Mouse (Mus musculus) kidney, adult 2 months (tissue): ENCODE measurements around the gene Sat2.

Experiments
- CTCF ChIP-seq: fragments of 200-500 bp; conservative IDR thresholded peaks from 2 replicates; pipeline ENCODE4 v1.5.1; 2011; ENCODE audit warnings: low read depth, mild to moderate bottlenecking, control low read depth, low read length, moderate library complexity, mixed read lengths; ENCODE audit not compliant: insufficient read depth, insufficient read length
- POLR2A ChIP-seq: fragments of 200-500 bp; IDR thresholded peaks from one replicate; pipeline ENCODE4 v1.6.1; 2011; ENCODE audit warnings: low read depth, low read length, control low read depth

DNA sequence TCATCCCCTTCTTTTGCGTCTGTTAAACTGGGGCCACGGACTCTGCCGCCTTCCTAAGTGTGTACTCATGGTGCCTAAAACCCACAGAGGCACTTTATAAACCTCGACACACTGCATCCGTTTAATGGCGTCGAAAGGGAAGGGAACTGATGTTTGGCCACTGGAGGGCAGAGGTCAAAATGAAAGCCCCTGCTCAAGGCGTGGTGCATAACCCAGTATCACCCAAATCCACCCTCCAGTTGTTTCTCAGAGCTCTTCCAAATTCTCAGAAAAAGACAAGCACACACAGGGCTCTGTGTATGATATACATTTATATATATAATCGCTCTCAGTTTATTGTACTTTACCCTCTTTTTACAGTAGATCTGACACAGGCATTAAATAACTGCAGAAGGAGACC, 22.4 kb upstream of the Sat2 start:
- no peak for TF ChIP-seq CTCF
- no peak for TF ChIP-seq POLR2A
